Mouse (Mus musculus): Measurements from ENCODE around the gene Cd44. TPM values are rescaled to one million over a fixed set of nuclear protein-coding genes. Genes with fewer than 3 reads are reported as not detected.

Cd44 gene
- total RNA-seq, 1 experiment: 14.3 TPM

GRCm38 (mm10) chr2:102901828-102902223, 361 bp upstream of the Cd44 start:
- in situ Hi-C loops (cut with MboI; ENCODE audit: low sequenced_read_pairs in 2 of 2, unreplicated experiment in 2 of 2): no loop called here
- H3K4me1 ChIP-seq (ENCODE audit: control insufficient read depth in 2 of 2, insufficient read depth in 2 of 2, low read length in 2 of 2, poor library complexity in 1 of 2): 0 out of 4 replicates have a peak, but pooled peaks cover 0 to 3% of the 10 kb centered on the region in 2 experiments

GRCm38 (mm10) chr2:102900230-102900721, 1.2 kb downstream of the Cd44 start:
- Histone ChIP-seq H3K4me1 (ENCODE audit: control insufficient read depth in 2 of 2, insufficient read depth in 2 of 2, low read length in 2 of 2, poor library complexity in 1 of 2) (0 out of 4 replicates have a peak, but pooled peaks cover 0 to 3% of the 10 kb centered on the region in 2 experiments), H3K36me3 (ENCODE audit: control insufficient read depth, insufficient read depth, low read length, poor library complexity, severe bottlenecking) (no peaks in the 10 kb centered on the region), H3K9me3 (ENCODE audit: control insufficient read depth, insufficient read depth, low read depth, low read length) (no peaks in the 10 kb centered on the region), H3K4me3 (ENCODE audit: insufficient read depth in 1 of 2, low read depth in 1 of 2, low read length in 2 of 2, poor library complexity in 1 of 2, severe bottlenecking in 1 of 2) (no peak overlapping the region), H3K27ac (ENCODE audit: insufficient read depth, low read depth, low read length, poor library complexity, severe bottlenecking) (no peak overlapping the region), H3K9ac (ENCODE audit: insufficient read depth, low read depth, low read length, poor library complexity, severe bottlenecking) (no peak overlapping the region)
- in situ Hi-C loops (cut with MboI; ENCODE audit: low sequenced_read_pairs in 2 of 2, unreplicated experiment in 2 of 2): no loop called here
- no peak for TF ChIP-seq MAFK (IDR thresholded peaks at IDR 0.05; ENCODE audit: insufficient read depth, low read depth, low read length)
- no peak for TF ChIP-seq CHD2 (IDR thresholded peaks at IDR 0.05; ENCODE audit: low read depth, low read length)
- TF ChIP-seq ZC3H11A (IDR thresholded peaks at IDR 0.05; ENCODE audit: borderline replicate concordance, low read depth, low read length): no peak
- TF ChIP-seq ZNF384 (IDR thresholded peaks at IDR 0.05; ENCODE audit: low read depth, low read length): no peak
- TF ChIP-seq HCFC1 (IDR thresholded peaks at IDR 0.05; ENCODE audit: borderline replicate concordance, insufficient read depth, low read length): no peak
- DNase-seq (ENCODE audit: low read depth, low spot score): no peak

More at GRCm38 (mm10) chr2:102901828-102902223, 361 bp upstream of the Cd44 start:
- no peak for DNase-seq (ENCODE audit: low read depth, low spot score)
- Histone ChIP-seq H3K36me3 (ENCODE audit: control insufficient read depth, insufficient read depth, low read length, poor library complexity, severe bottlenecking) (no peaks in the 10 kb centered on the region), H3K9me3 (ENCODE audit: control insufficient read depth, insufficient read depth, low read depth, low read length) (no peaks in the 10 kb centered on the region), H3K9ac (ENCODE audit: insufficient read depth, low read depth, low read length, poor library complexity, severe bottlenecking) (no peak overlapping the region), H3K4me3 (ENCODE audit: insufficient read depth in 1 of 2, low read depth in 1 of 2, low read length in 2 of 2, poor library complexity in 1 of 2, severe bottlenecking in 1 of 2) (peak overlapping the region; percentile 44 to 70; a peak in 2 of 4 replicates), H3K27ac (ENCODE audit: insufficient read depth, low read depth, low read length, poor library complexity, severe bottlenecking) (no peak overlapping the region)
- TF ChIP-seq CHD2 (IDR thresholded peaks at IDR 0.05; ENCODE audit: low read depth, low read length) (no peak), ZNF384 (IDR thresholded peaks at IDR 0.05; ENCODE audit: low read depth, low read length) (no peak), HCFC1 (IDR thresholded peaks at IDR 0.05; ENCODE audit: borderline replicate concordance, insufficient read depth, low read length) (no peak), ZC3H11A (IDR thresholded peaks at IDR 0.05; ENCODE audit: borderline replicate concordance, low read depth, low read length) (no peak), MAFK (IDR thresholded peaks at IDR 0.05; ENCODE audit: insufficient read depth, low read depth, low read length) (no peak)

- in situ Hi-C loops (cut with MboI; ENCODE audit: low sequenced_read_pairs in 2 of 2, unreplicated experiment in 2 of 2): no loop called here
Measured at GRCm38 (mm10) chr2:102899238-102899637, 2.2 kb downstream of the Cd44 start.

GRCm38 (mm10) chr2:102898585-102898984, 2.9 kb downstream of the Cd44 start:
- DNase-seq (ENCODE audit: low read depth, low spot score): no peak
- no peaks in the 10 kb centered on the region for H3K9me3 ChIP-seq (ENCODE audit: control insufficient read depth, insufficient read depth, low read depth, low read length)
- in situ Hi-C loops (cut with MboI; ENCODE audit: low sequenced_read_pairs in 2 of 2, unreplicated experiment in 2 of 2): no loop called here
- H3K27ac ChIP-seq (ENCODE audit: insufficient read depth, low read depth, low read length, poor library complexity, severe bottlenecking): no peak overlapping the region
- no peaks in the 10 kb centered on the region for H3K36me3 ChIP-seq (ENCODE audit: control insufficient read depth, insufficient read depth, low read length, poor library complexity, severe bottlenecking)
- no peak overlapping the region for H3K4me3 ChIP-seq (ENCODE audit: insufficient read depth in 1 of 2, low read depth in 1 of 2, low read length in 2 of 2, poor library complexity in 1 of 2, severe bottlenecking in 1 of 2)
- H3K9ac ChIP-seq (ENCODE audit: insufficient read depth, low read depth, low read length, poor library complexity, severe bottlenecking): no peak overlapping the region
- H3K4me1 ChIP-seq (ENCODE audit: control insufficient read depth in 2 of 2, insufficient read depth in 2 of 2, low read length in 2 of 2, poor library complexity in 1 of 2): 0 out of 4 replicates have a peak, but pooled peaks cover 0 to 3% of the 10 kb centered on the region in 2 experiments
- TF ChIP-seq MAFK (IDR thresholded peaks at IDR 0.05; ENCODE audit: insufficient read depth, low read depth, low read length) (no peak), CHD2 (IDR thresholded peaks at IDR 0.05; ENCODE audit: low read depth, low read length) (no peak), ZC3H11A (IDR thresholded peaks at IDR 0.05; ENCODE audit: borderline replicate concordance, low read depth, low read length) (no peak), ZNF384 (IDR thresholded peaks at IDR 0.05; ENCODE audit: low read depth, low read length) (no peak), HCFC1 (IDR thresholded peaks at IDR 0.05; ENCODE audit: borderline replicate concordance, insufficient read depth, low read length) (no peak)

More at GRCm38 (mm10) chr2:102899238-102899637, 2.2 kb downstream of the Cd44 start:
- DNase-seq (ENCODE audit: low read depth, low spot score): no peak
- H3K4me1 ChIP-seq (ENCODE audit: control insufficient read depth in 2 of 2, insufficient read depth in 2 of 2, low read length in 2 of 2, poor library complexity in 1 of 2): 0 out of 4 replicates have a peak, but pooled peaks cover 0 to 3% of the 10 kb centered on the region in 2 experiments
- no peak overlapping the region for H3K9ac ChIP-seq (ENCODE audit: insufficient read depth, low read depth, low read length, poor library complexity, severe bottlenecking)
- H3K27ac ChIP-seq (ENCODE audit: insufficient read depth, low read depth, low read length, poor library complexity, severe bottlenecking): no peak overlapping the region
- TF ChIP-seq CHD2 (IDR thresholded peaks at IDR 0.05; ENCODE audit: low read depth, low read length): no peak
- no peak for TF ChIP-seq ZNF384 (IDR thresholded peaks at IDR 0.05; ENCODE audit: low read depth, low read length)
- TF ChIP-seq HCFC1 (IDR thresholded peaks at IDR 0.05; ENCODE audit: borderline replicate concordance, insufficient read depth, low read length): no peak
- no peak for TF ChIP-seq ZC3H11A (IDR thresholded peaks at IDR 0.05; ENCODE audit: borderline replicate concordance, low read depth, low read length)
- no peak for TF ChIP-seq MAFK (IDR thresholded peaks at IDR 0.05; ENCODE audit: insufficient read depth, low read depth, low read length)
- no peaks in the 10 kb centered on the region for H3K36me3 ChIP-seq (ENCODE audit: control insufficient read depth, insufficient read depth, low read length, poor library complexity, severe bottlenecking)
- no peaks in the 10 kb centered on the region for H3K9me3 ChIP-seq (ENCODE audit: control insufficient read depth, insufficient read depth, low read depth, low read length)
- H3K4me3 ChIP-seq (ENCODE audit: insufficient read depth in 1 of 2, low read depth in 1 of 2, low read length in 2 of 2, poor library complexity in 1 of 2, severe bottlenecking in 1 of 2): no peak overlapping the region
